Mouse (Mus musculus) hindbrain, embryonic 13.5 days (tissue): ENCODE measurements at regions not wholly inside any gene's neighbourhood (a gene's known extent, or its start where the extent isn't known, plus 50 kb on each side); places are given as distances from the start of the nearest gene placed in this dataset.
A peak's percentile ranks its signal among the peaks of the same experiment; 100 is the strongest.

Source experiments
- ATAC-seq: fragments of 200-750 bp; cut with Nextera tagmentation; 2 replicates; pipeline ENCODE4 v1.8.0; 2017; ENCODE audit warnings: moderate TSS enrichment; ENCODE audit not compliant: low FRiP score
- H3K27ac ChIP-seq: fragments of 300-500 bp; sonication (generic); 2 replicates; pipeline ENCODE4 v1.5.1; 2015; ENCODE audit warnings: inconsistent platforms, mild to moderate bottlenecking, moderate library complexity
- H3K27me3 ChIP-seq: fragments of 300-500 bp; sonication (generic); 2 replicates; pipeline ENCODE4 v1.6.1; 2015; ENCODE audit warnings: mild to moderate bottlenecking, inconsistent platforms
- H3K36me3 ChIP-seq: fragments of 300-500 bp; sonication (generic); 2 replicates; pipeline ENCODE4 v1.6.1; 2015; ENCODE audit warnings: mild to moderate bottlenecking, inconsistent platforms
- H3K4me1 ChIP-seq: fragments of 300-500 bp; sonication (generic); replicated peaks from 2 replicates; pipeline ENCODE4 v1.6.1; 2015; ENCODE audit warnings: inconsistent platforms
- H3K4me2 ChIP-seq: fragments of 300-500 bp; sonication (generic); 2 replicates; pipeline ENCODE4 v1.6.1; 2015; ENCODE audit warnings: inconsistent platforms, mild to moderate bottlenecking, moderate library complexity
- H3K4me3 ChIP-seq: fragments of 300-500 bp; sonication (generic); 2 replicates; pipeline ENCODE4 v1.5.1; 2015; ENCODE audit warnings: mild to moderate bottlenecking, inconsistent platforms
- H3K9ac ChIP-seq: fragments of 300-500 bp; sonication (generic); 2 replicates; pipeline ENCODE4 v1.6.1; 2015; ENCODE audit warnings: mild to moderate bottlenecking, inconsistent platforms
- H3K9me3 ChIP-seq: fragments of 300-500 bp; sonication (generic); 2 replicates; pipeline ENCODE4 v1.6.1; 2016; ENCODE audit warnings: inconsistent platforms
- WGBS: fragments of 180-500 bp; shearing (Covaris S2); methylation state at CpG from one replicate; pipeline ENCODE4 v1.1.7; 2015; 5-methylcytosine and 5-hydroxymethylcytosine counted together

GRCm38 (mm10) chr10:87742766-87743165, 115.3 kb upstream of the Igf1 start:
- Histone ChIP-seq H3K4me3 (no peak overlapping the region), H3K27ac (no peak overlapping the region), H3K4me2 (no peak overlapping the region), H3K27me3 (no peaks in the 10 kb centered on the region), H3K4me1 (no peaks in the 10 kb centered on the region), H3K9ac (no peak overlapping the region), H3K36me3 (no peaks in the 10 kb centered on the region), H3K9me3 (no peaks in the 10 kb centered on the region)
- WGBS, result 93% methylated on average over 3 of the region's 3 CpGs
- ATAC-seq, result no peak

DNA sequence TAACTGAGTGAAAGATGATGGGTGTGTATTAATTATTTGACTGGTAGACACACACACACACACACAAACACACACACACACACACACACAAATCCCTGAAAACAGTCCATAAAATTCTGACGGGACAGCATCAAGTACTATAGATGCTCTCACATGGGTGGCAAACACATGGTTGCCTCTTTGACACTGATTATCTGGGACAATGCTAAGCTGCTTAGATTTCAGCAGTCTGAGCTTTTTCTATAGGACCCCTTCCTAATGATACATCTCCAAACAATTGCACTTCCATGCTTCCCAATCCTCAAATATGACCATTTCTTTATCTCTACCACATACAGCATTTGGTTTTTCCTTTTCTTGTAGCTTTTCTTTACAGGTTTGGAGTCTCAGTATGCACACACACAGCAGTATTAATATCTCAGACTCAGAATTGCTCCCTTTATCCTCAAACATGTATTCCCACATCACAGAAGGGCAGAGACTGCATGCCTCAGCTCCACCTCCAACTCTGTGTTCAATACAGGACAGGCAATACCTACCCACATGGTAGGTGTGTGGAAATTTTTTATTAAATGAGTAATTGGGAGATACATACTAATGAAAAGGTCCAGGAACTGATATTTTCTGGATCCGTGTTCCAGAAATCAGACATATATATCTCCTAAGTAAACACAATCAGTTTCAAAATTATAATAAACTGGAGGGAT, 110.1 kb upstream of the Igf1 start:
- no peak overlapping the region for H3K27ac ChIP-seq
- 89% methylated on average over 2 of the region's 2 CpGs for whole genome bisulfite sequencing

DNA sequence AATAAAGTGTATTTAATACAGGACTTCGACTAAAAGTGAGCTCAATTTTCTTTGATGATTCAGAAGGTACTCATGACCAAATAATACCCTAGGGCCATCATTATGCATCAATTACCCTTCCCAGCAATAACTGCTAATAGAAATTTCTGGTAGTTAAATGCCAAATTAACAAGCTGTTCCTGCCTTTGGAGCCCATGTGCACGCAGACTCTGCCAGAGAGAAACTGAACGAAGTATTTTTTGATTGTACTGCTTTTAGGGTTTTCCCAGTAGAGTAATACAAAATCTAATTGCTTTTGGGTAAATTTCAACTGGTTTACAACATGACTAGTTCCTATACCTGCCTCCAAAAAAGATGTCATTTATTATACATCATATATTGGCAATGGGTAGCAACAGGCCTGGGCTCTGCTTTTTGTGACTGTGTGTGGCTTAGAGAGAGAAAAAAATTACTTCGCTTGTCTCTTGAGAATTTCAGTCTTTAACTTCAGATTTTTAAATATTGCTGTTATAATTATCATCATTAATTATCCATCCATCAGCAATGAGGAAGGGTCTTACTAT, 109.4 kb upstream of the Igf1 start:
- no peaks in the 10 kb centered on the region for H3K36me3 ChIP-seq
- 69% methylated on average over 4 of the region's 4 CpGs for WGBS
- peak; percentile 59 for ATAC-seq

More for the DNA sequence above, 110.1 kb upstream of the Igf1 start:
- H3K36me3 ChIP-seq, result no peaks in the 10 kb centered on the region
- H3K9ac ChIP-seq, result no peak overlapping the region
- H3K4me2 ChIP-seq, result no peak overlapping the region
- no peaks in the 10 kb centered on the region for H3K27me3 ChIP-seq
- no peaks in the 10 kb centered on the region for H3K9me3 ChIP-seq
- no peaks in the 10 kb centered on the region for H3K4me1 ChIP-seq
- H3K4me3 ChIP-seq, result no peak overlapping the region
- ATAC-seq, result no peak

DNA sequence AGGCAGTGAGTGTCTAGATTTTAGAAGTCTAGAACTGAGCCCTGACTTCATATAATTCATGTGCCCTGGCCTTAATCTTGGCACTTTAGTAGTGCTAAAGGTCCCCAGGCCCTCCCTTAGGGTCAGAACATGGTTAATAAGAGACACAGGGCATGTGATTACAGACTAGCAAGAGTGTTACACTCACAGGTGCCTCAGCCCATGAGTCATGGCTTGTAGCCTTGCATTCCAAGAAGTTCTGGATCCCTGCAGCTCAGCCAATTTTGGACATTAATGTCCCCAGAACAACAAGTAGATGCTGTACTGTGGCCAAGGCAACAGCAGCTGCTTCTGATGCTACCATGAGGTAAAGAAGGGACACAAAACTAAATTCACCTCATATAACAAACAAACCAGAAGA, 107.7 kb upstream of the Igf1 start:
- no peaks in the 10 kb centered on the region for H3K4me1 ChIP-seq
- ATAC-seq, result no peak
- H3K27me3 ChIP-seq, result no peaks in the 10 kb centered on the region

More for the DNA sequence above, 109.4 kb upstream of the Igf1 start:
- no peak overlapping the region for H3K4me3 ChIP-seq
- H3K27me3 ChIP-seq, result no peaks in the 10 kb centered on the region
- no peak overlapping the region for H3K27ac ChIP-seq
- H3K9me3 ChIP-seq, result no peaks in the 10 kb centered on the region
- no peaks in the 10 kb centered on the region for H3K4me1 ChIP-seq
- H3K4me2 ChIP-seq, result no peak overlapping the region
- no peak overlapping the region for H3K9ac ChIP-seq

GRCm38 (mm10) chr10:87750972-87751371, 107.1 kb upstream of the Igf1 start:
- no peaks in the 10 kb centered on the region for H3K4me1 ChIP-seq
- no peak overlapping the region for H3K4me3 ChIP-seq
- H3K4me2 ChIP-seq, result no peak overlapping the region
- WGBS, result 68% methylated on average over 1 of the region's 1 CpGs
- no peak overlapping the region for H3K27ac ChIP-seq
- no peaks in the 10 kb centered on the region for H3K9me3 ChIP-seq
- no peaks in the 10 kb centered on the region for H3K36me3 ChIP-seq
- H3K9ac ChIP-seq, result no peak overlapping the region
- H3K27me3 ChIP-seq, result no peaks in the 10 kb centered on the region
- ATAC-seq, result no peak

More for the DNA sequence above, 107.7 kb upstream of the Igf1 start:
- H3K36me3 ChIP-seq, result no peaks in the 10 kb centered on the region
- no peak overlapping the region for H3K4me2 ChIP-seq
- no peak overlapping the region for H3K27ac ChIP-seq
- no peak overlapping the region for H3K4me3 ChIP-seq
- H3K9ac ChIP-seq, result no peak overlapping the region
- no peaks in the 10 kb centered on the region for H3K9me3 ChIP-seq

DNA sequence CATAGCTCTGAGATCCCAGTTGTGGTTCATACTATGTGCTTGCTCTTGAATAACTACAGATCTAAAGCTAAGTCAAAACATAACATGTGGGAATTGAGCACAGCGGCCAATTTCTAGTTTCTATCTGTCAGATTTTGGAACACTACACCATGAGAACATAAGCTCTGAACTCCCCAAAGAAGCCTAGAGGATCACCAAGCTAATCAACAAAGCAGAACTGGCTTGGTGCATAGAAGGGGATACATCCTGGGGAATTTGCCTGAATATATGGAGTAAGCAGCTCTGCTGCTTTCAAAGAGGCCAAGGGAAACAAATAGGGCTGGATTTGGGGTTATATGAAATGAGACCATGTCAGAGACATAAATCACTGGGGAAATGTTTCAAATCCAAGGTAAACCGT, 105.9 kb upstream of the Igf1 start:
- no peaks in the 10 kb centered on the region for H3K9me3 ChIP-seq
- no peak overlapping the region for H3K4me2 ChIP-seq
- ATAC-seq, result no peak
- H3K4me1 ChIP-seq, result no peaks in the 10 kb centered on the region
- no peak overlapping the region for H3K9ac ChIP-seq
- H3K27ac ChIP-seq, result no peak overlapping the region
- H3K4me3 ChIP-seq, result no peak overlapping the region
- H3K27me3 ChIP-seq, result no peaks in the 10 kb centered on the region
- WGBS, result 81% methylated on average over 2 of the region's 2 CpGs
- H3K36me3 ChIP-seq, result no peaks in the 10 kb centered on the region

- no peak for ATAC-seq
- no peaks in the 10 kb centered on the region for H3K27me3 ChIP-seq
- H3K4me1 ChIP-seq, result no peaks in the 10 kb centered on the region
- H3K27ac ChIP-seq, result no peak overlapping the region
- no peaks in the 10 kb centered on the region for H3K9me3 ChIP-seq
- H3K4me2 ChIP-seq, result no peak overlapping the region
- 59% methylated on average over 1 of the region's 1 CpGs for WGBS
- H3K4me3 ChIP-seq, result no peak overlapping the region
- H3K9ac ChIP-seq, result no peak overlapping the region
- H3K36me3 ChIP-seq, result no peaks in the 10 kb centered on the region
Measured at GRCm38 (mm10) chr10:87753483-87753882, 104.6 kb upstream of the Igf1 start.

DNA sequence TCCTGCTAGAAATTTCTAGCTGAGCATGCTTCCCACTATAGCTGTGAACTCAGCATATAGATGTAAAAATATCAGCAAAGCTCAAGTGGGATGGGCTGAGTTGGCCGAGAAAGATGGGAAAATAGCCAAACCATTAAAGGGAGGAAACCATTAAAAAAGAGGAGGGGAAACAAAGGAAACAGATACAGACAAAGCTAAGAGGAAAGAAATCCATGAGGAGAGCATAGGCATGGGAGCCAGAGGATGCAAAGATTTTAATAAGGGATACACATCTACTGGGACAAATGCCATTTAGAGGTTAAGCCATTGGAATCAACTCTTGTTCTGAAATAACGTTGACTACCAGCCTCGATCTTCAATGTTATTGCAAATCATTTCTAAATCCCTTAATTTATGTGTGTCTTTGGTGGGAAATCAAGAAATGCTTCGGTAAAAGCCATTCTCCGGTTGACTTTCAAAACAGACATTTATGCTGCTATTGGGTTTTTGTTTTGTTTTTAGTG, 96.5 kb upstream of the Igf1 start:
- WGBS, result 88% methylated on average over 5 of the region's 5 CpGs
- no peak for ATAC-seq
- Histone ChIP-seq H3K9ac (no peak overlapping the region), H3K4me1 (no peaks in the 10 kb centered on the region), H3K9me3 (no peaks in the 10 kb centered on the region), H3K27ac (no peak overlapping the region), H3K27me3 (no peaks in the 10 kb centered on the region), H3K36me3 (no peaks in the 10 kb centered on the region), H3K4me3 (no peak overlapping the region), H3K4me2 (no peak overlapping the region)

GRCm38 (mm10) chr10:87787521-87787920, 70.5 kb upstream of the Igf1 start:
- no peak for ATAC-seq
- Histone ChIP-seq H3K4me2 (no peak overlapping the region), H3K27ac (no peak overlapping the region), H3K36me3 (no peaks in the 10 kb centered on the region), H3K4me3 (no peak overlapping the region), H3K4me1 (no peaks in the 10 kb centered on the region), H3K9ac (no peak overlapping the region), H3K27me3 (no peaks in the 10 kb centered on the region), H3K9me3 (no peaks in the 10 kb centered on the region)
- WGBS, result 60% methylated on average over 4 of the region's 4 CpGs

- no peaks in the 10 kb centered on the region for H3K36me3 ChIP-seq
- no peak for ATAC-seq
Measured at GRCm38 (mm10) chr10:87792346-87792745, 65.7 kb upstream of the Igf1 start.

GRCm38 (mm10) chr10:87803936-87804791, 53.9 kb upstream of the Igf1 start:
- Histone ChIP-seq H3K4me2 (no peak overlapping the region), H3K36me3 (no peaks in the 10 kb centered on the region), H3K9me3 (no peaks in the 10 kb centered on the region), H3K27me3 (no peaks in the 10 kb centered on the region), H3K9ac (no peak overlapping the region), H3K27ac (no peak overlapping the region), H3K4me3 (no peak overlapping the region), H3K4me1 (no peaks in the 10 kb centered on the region)
- ATAC-seq, result no peak
- 89% methylated on average over 5 of the region's 5 CpGs for WGBS

More at GRCm38 (mm10) chr10:87792346-87792745, 65.7 kb upstream of the Igf1 start:
- H3K27me3 ChIP-seq, result no peaks in the 10 kb centered on the region
- H3K9me3 ChIP-seq, result no peaks in the 10 kb centered on the region
- no peaks in the 10 kb centered on the region for H3K4me1 ChIP-seq
- no peak overlapping the region for H3K27ac ChIP-seq
- no peak overlapping the region for H3K4me2 ChIP-seq
- H3K9ac ChIP-seq, result no peak overlapping the region
- no peak overlapping the region for H3K4me3 ChIP-seq

DNA sequence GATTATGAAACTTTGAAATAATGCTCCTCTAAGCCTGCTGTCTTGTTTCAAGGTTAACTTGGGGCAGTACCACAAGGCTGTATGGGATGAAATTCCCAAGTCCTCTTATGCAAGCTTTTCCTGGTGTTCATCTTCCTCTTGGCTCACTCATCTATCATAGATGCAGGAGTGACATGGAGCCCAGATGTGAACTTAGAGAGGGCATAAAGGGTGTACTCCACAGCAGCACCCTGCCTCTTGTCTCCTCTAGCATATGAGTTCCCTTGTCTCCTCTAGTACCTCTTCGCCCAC, 53.3 kb upstream of the Igf1 start:
- H3K4me3 ChIP-seq, result no peak overlapping the region
- no peak for ATAC-seq
- no peaks in the 10 kb centered on the region for H3K4me1 ChIP-seq
- 100% methylated on average over 1 of the region's 1 CpGs for WGBS
- no peaks in the 10 kb centered on the region for H3K27me3 ChIP-seq
- no peaks in the 10 kb centered on the region for H3K9me3 ChIP-seq
- H3K4me2 ChIP-seq, result no peak overlapping the region
- H3K27ac ChIP-seq, result no peak overlapping the region
- no peaks in the 10 kb centered on the region for H3K36me3 ChIP-seq
- H3K9ac ChIP-seq, result no peak overlapping the region
